Mouse (Mus musculus): Measurements from ENCODE around the gene Hist1h4f.

GRCm38 (mm10) chr13:23564482-23564881, 13.0 kb upstream of the Hist1h4f start:
- no peak for TF ChIP-seq CTCF (conservative IDR thresholded peaks at IDR 0.05; ENCODE audit: insufficient read depth, insufficient read length, low read depth, low read length)
- TF ChIP-seq POLR2A (IDR thresholded peaks at IDR 0.05; ENCODE audit: low read depth, low read length): no peak

All from kidney, adult 2 months (tissue).